Mouse (Mus musculus): Measurements from ENCODE around the gene Umps. TPM values are rescaled to one million over a fixed set of nuclear protein-coding genes. Genes with fewer than 3 reads are reported as not detected.

Umps gene
- 9.0 and 14.2 TPM in 2 replicates for polyA plus RNA-seq (2011; ENCODE audit: insufficient read depth, insufficient read length, low replicate concordance, missing spikeins)

GRCm38 (mm10) chr16:33966538-33967282 is at the start of gene Umps:
Gene Umps (minus strand): TSS chr16:33967038.
- under 1% methylated on average over 44 of the region's 44 CpGs for WGBS
- peak within 1 kb of the TSS; percentile 98 for H3K4me3 ChIP-seq (replicated peaks; ENCODE audit: control insufficient read depth, low read depth, low read length)
- peaks cover 2% of the 10 kb centered on the region; the same call in 1 of the 2 replicates for H3K4me1 ChIP-seq (ENCODE audit: control insufficient read depth, insufficient read depth, low read length)
- peak; percentile 67; the same call in 1 of the 2 replicates for TF ChIP-seq POLR2A (IDR thresholded peaks at IDR 0.05; ENCODE audit: borderline replicate concordance, control insufficient read depth, low read depth, low read length)
- TF ChIP-seq CTCF (IDR thresholded peaks at IDR 0.05; ENCODE audit: control insufficient read depth, insufficient read depth, low read length): no peak
- peak within 1 kb of the TSS; percentile 32 for H3K27ac ChIP-seq (ENCODE audit: control insufficient read depth, insufficient read depth, low read depth, low read length, poor library complexity)

DNA sequence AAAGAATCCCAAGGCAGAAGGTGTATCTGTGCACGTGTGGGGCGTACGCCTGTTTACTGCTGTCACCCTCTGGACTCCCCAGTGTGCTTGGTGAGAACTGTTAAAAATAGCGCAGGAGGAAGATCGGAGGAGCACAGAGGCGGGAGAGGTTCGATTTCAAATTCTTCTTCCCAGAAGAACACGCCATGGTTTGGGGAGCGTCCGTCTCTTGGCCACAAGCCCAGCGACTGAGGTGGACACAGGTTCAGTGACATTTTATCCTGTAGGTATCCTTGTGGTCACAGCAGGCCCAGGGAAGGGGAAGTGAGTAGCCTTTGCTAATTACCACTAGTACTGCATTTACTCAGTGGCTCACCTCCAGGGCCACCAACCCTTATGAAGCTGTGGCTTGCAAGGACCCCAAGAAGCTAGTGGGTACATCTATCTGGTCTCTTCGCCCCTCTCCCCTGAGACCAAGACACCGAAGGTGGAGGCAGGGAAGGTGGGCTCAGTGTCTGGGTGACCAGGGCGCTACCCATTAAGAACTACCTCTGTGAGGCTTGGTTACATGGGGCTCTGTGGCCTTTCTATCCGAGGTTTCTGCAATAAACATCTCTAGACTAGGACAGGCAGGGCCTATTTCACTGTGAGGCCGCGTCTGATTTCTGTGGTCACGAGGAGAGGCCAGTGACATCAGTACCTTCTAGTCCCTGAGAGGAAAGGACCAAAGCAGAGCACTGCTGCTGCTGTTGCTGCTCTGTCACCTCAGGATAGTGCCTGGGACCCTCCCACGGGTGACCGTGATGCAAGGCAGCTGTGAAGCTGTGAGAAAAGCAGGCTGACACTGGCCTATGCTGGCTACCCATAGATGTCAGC is 45.4 kb upstream of the Umps start:
- no peak overlapping the region for H3K4me3 ChIP-seq (replicated peaks; ENCODE audit: control insufficient read depth, low read depth, low read length)
- no peak overlapping the region for H3K27ac ChIP-seq (ENCODE audit: control insufficient read depth, insufficient read depth, low read depth, low read length, poor library complexity)
- 81% methylated on average over 20 of the region's 20 CpGs for WGBS
- TF ChIP-seq CTCF (IDR thresholded peaks at IDR 0.05; ENCODE audit: control insufficient read depth, insufficient read depth, low read length): no peak
- no peak for TF ChIP-seq POLR2A (IDR thresholded peaks at IDR 0.05; ENCODE audit: borderline replicate concordance, control insufficient read depth, low read depth, low read length)
- no peaks in the 10 kb centered on the region for H3K4me1 ChIP-seq (ENCODE audit: control insufficient read depth, insufficient read depth, low read length)

DNA sequence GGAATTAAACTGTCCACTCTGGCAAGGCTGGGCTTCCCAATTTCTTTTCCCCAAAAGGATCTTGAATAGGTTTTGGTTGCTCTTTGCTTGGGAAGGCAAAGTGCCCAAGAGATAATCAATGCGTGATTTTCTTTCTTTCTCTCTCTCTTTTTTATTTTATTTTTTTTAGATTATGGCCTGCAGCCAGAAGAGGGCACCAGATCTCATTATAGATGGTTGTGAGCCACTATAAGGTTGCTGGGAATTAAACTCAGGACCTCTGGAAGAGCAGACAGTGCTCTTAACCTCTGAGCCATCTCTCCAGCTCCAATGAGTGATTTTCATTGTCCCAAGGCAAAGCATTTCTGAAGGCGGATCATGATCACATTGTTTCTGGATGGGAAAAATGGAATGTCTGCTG is 42.7 kb upstream of the Umps start:
- H3K4me1 ChIP-seq (ENCODE audit: control insufficient read depth, insufficient read depth, low read length): no peaks in the 10 kb centered on the region
- TF ChIP-seq POLR2A (IDR thresholded peaks at IDR 0.05; ENCODE audit: borderline replicate concordance, control insufficient read depth, low read depth, low read length) (no peak), CTCF (IDR thresholded peaks at IDR 0.05; ENCODE audit: control insufficient read depth, insufficient read depth, low read length) (no peak)
- WGBS: 93% methylated on average over 2 of the region's 2 CpGs
- no peak overlapping the region for H3K27ac ChIP-seq (ENCODE audit: control insufficient read depth, insufficient read depth, low read depth, low read length, poor library complexity)
- H3K4me3 ChIP-seq (replicated peaks; ENCODE audit: control insufficient read depth, low read depth, low read length): no peak overlapping the region

DNA sequence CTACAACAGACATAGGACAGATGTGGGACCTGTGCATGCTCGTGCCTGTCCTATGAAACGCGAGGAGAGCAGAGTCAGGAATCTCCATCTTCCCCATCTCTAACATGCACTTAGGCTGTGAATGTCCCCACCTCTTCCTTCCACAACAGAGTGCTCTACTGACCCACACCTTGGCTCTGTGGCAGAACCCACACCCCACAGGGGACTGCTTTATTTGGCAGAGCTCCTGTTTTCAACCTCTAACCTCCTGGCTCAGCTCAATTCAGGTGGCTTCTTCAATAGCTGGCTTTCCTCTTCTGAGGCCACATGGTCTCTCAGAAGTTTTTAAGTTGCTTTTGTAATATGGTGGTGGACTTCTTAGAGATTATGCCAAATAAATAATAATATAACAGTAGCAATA is 39.1 kb upstream of the Umps start:
- no peak overlapping the region for H3K27ac ChIP-seq (ENCODE audit: control insufficient read depth, insufficient read depth, low read depth, low read length, poor library complexity)
- WGBS: 90% methylated on average over 3 of the region's 3 CpGs
- no peaks in the 10 kb centered on the region for H3K4me1 ChIP-seq (ENCODE audit: control insufficient read depth, insufficient read depth, low read length)
- no peak for TF ChIP-seq POLR2A (IDR thresholded peaks at IDR 0.05; ENCODE audit: borderline replicate concordance, control insufficient read depth, low read depth, low read length)
- no peak for TF ChIP-seq CTCF (IDR thresholded peaks at IDR 0.05; ENCODE audit: control insufficient read depth, insufficient read depth, low read length)
- H3K4me3 ChIP-seq (replicated peaks; ENCODE audit: control insufficient read depth, low read depth, low read length): no peak overlapping the region

DNA sequence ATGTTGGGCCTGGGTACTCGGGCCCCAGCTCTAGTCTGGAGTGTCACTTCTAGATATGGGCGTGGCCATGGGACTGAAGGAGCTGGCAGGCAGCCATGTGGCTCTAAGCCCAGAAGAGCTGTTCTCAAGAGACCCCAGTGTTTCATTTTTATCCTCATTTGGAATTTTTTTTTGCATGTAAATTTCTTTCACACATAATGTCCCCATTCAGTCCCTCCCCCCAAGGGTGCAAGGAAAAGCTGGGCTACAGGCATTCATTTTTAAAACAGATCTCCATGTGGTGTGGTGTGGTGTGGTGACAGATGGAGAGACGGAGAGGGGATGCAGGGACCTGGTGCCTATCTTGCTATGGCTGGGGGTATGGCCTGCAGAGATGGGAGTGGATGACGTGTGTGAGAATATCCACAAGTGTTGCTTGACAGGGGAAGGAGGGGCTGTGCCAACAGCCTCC is 37.3 kb upstream of the Umps start:
- 44% methylated on average over 4 of the region's 4 CpGs for WGBS
- Histone ChIP-seq H3K27ac (ENCODE audit: control insufficient read depth, insufficient read depth, low read depth, low read length, poor library complexity) (no peak overlapping the region), H3K4me1 (ENCODE audit: control insufficient read depth, insufficient read depth, low read length) (no peaks in the 10 kb centered on the region), H3K4me3 (replicated peaks; ENCODE audit: control insufficient read depth, low read depth, low read length) (no peak overlapping the region)
- TF ChIP-seq POLR2A (IDR thresholded peaks at IDR 0.05; ENCODE audit: borderline replicate concordance, control insufficient read depth, low read depth, low read length) (no peak), CTCF (IDR thresholded peaks at IDR 0.05; ENCODE audit: control insufficient read depth, insufficient read depth, low read length) (no peak)

- Histone ChIP-seq H3K4me3 (replicated peaks; ENCODE audit: control insufficient read depth, low read depth, low read length) (no peak overlapping the region), H3K4me1 (ENCODE audit: control insufficient read depth, insufficient read depth, low read length) (no peaks in the 10 kb centered on the region), H3K27ac (ENCODE audit: control insufficient read depth, insufficient read depth, low read depth, low read length, poor library complexity) (no peak overlapping the region)
- 72% methylated on average over 10 of the region's 10 CpGs for WGBS
- TF ChIP-seq POLR2A (IDR thresholded peaks at IDR 0.05; ENCODE audit: borderline replicate concordance, control insufficient read depth, low read depth, low read length) (no peak), CTCF (IDR thresholded peaks at IDR 0.05; ENCODE audit: control insufficient read depth, insufficient read depth, low read length) (no peak)
Measured at GRCm38 (mm10) chr16:34003566-34004127, 36.8 kb upstream of the Umps start.

DNA sequence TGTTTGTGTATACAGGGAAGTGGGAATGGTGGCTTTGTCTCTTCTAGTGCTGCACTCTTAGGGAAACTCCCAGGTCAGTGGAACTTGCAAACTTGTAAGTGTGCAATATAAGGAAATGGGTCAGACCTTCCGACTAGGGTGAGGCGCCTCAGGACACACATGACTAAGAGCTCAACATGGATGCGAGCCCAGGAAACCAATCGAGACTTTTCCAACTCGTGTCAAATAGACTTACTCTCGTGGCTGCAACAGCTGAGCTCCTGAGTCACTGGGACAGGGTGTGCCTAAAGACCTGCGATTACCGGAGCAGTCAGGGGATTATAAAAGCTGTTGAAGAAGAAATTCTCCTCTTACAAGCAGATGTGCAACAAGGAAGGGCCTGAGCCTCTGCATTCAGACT is 33.9 kb upstream of the Umps start:
- no peaks in the 10 kb centered on the region for H3K4me1 ChIP-seq (ENCODE audit: control insufficient read depth, insufficient read depth, low read length)
- TF ChIP-seq CTCF (IDR thresholded peaks at IDR 0.05; ENCODE audit: control insufficient read depth, insufficient read depth, low read length) (no peak), POLR2A (IDR thresholded peaks at IDR 0.05; ENCODE audit: borderline replicate concordance, control insufficient read depth, low read depth, low read length) (no peak)
- no peak overlapping the region for H3K4me3 ChIP-seq (replicated peaks; ENCODE audit: control insufficient read depth, low read depth, low read length)
- 71% methylated on average over 8 of the region's 8 CpGs for WGBS
- H3K27ac ChIP-seq (ENCODE audit: control insufficient read depth, insufficient read depth, low read depth, low read length, poor library complexity): no peak overlapping the region

GRCm38 (mm10) chr16:33999388-33999787 is 32.5 kb upstream of the Umps start:
- Histone ChIP-seq H3K27ac (ENCODE audit: control insufficient read depth, insufficient read depth, low read depth, low read length, poor library complexity) (no peak overlapping the region), H3K4me3 (replicated peaks; ENCODE audit: control insufficient read depth, low read depth, low read length) (no peak overlapping the region), H3K4me1 (ENCODE audit: control insufficient read depth, insufficient read depth, low read length) (no peaks in the 10 kb centered on the region)
- TF ChIP-seq CTCF (IDR thresholded peaks at IDR 0.05; ENCODE audit: control insufficient read depth, insufficient read depth, low read length): peak; percentile 24; the same call in 1 of the 2 replicates
- no peak for TF ChIP-seq POLR2A (IDR thresholded peaks at IDR 0.05; ENCODE audit: borderline replicate concordance, control insufficient read depth, low read depth, low read length)
- WGBS: 18% methylated on average over 3 of the region's 3 CpGs
